Mouse (Mus musculus) liver, embryonic 14.5 days (tissue): ENCODE measurements around the gene Tacc2.

Experiments used
- CTCF ChIP-seq: IDR thresholded peaks from 2 replicates; pipeline ENCODE4 v1.5.1; 2016; ENCODE audit warnings: antibody characterized with exemption, low read depth, control low read depth
- EP300 ChIP-seq: IDR thresholded peaks from 2 replicates; pipeline ENCODE4 v1.6.1; 2016; ENCODE audit warnings: antibody characterized with exemption, low read depth

DNA sequence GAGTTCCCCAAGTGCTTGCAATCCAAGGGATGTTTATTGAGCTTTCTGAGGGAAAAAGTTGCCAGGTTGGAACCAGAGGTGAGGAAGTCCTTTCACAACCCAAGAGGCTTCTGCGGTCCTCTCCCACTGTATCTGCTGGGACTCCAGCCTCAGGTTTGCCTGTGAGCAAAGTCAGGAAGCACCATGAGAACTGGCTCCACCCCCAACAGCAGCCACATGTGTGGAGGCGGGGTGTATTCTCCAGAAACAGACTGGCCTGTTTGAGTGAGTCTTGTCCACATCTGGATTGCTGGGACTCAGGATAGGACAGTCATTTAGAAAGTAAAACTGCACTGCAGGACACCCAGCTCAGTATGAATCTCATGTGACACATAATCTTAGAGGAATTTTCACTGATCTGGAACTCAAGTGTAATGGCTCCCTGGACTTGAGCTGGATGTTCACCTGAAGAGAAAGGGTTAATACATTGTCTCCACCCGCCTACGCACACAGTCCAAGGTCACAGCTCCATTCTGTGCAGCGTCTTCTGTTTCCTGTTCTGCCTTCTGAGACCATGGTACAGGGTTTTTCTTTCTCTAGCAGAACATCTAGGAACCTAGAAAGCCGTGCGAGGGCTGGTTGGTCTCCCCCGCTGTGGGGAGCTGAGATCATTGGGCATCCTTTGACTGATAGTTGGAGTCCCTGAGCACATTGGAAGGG is 149.6 kb downstream of the Tacc2 start:
- no peak for TF ChIP-seq CTCF
- TF ChIP-seq EP300: no peak
